Mouse (Mus musculus): Measurements from ENCODE around the gene Qrsl1. TPM values are rescaled to one million over a fixed set of nuclear protein-coding genes. Genes with fewer than 3 reads are reported as not detected.

Qrsl1 gene
- total RNA-seq, 1 experiment from 2014 or later: 14.9 TPM

Other genes with a start within 250 kb of the Qrsl1 start
- 9.5 and 14.0 TPM in 2 replicates for gene Rtn4ip1, start 62 bp upstream of the Qrsl1 start, total RNA-seq (2017)
- 0.39 and 0.46 TPM in 2 replicates for gene Crybg1, start 247.1 kb upstream of the Qrsl1 start, total RNA-seq (2017)